ENCODE assay signal across 16 mouse cellular contexts in genomic region chr12:73727046-73727445, GRCm38 (mm10).
"Had no signal": no experiment of that assay in that cellular context is flagged by ENCODE, and none has a peak within 500 bp of the region (broad histone marks: within the 10 kb centered on the region; RNA-seq: fewer than 3 reads in every experiment).

No protein-coding gene starts in this region.

- H3K36me3 ChIP-seq: neural tube, embryonic 13.5 days; neural tube, embryonic 15.5 days; stomach, embryonic 15.5 days had no signal

- H3K4me3 ChIP-seq: neural tube, embryonic 13.5 days; neural tube, embryonic 15.5 days; stomach, embryonic 15.5 days had no signal

- H3K4me2 ChIP-seq: neural tube, embryonic 13.5 days; neural tube, embryonic 15.5 days; stomach, embryonic 15.5 days had no signal

- DNase-seq: retina, postnatal 1 day; right cerebral cortex, adult 18-20 months; right cerebral cortex, postnatal 14 days; right cerebral cortex, postnatal 25 days; right cerebral cortex, postnatal 4 days; spleen, adult 18-20 months; thymus, adult 18-20 months; thymus, adult 2 months; thymus, postnatal 14 days; thymus, postnatal 25 days; thymus, postnatal 36 days; thymus, postnatal 4 days had no signal

- H3K27ac ChIP-seq: neural tube, embryonic 13.5 days; neural tube, embryonic 15.5 days; stomach, embryonic 15.5 days; stomach, postnatal 0 days had no signal

- H3K9me3 ChIP-seq: stomach, embryonic 15.5 days had no signal

- H3K9ac ChIP-seq: neural tube, embryonic 13.5 days; neural tube, embryonic 15.5 days; stomach, embryonic 15.5 days had no signal

- H3K27me3 ChIP-seq: stomach, embryonic 15.5 days had no signal
